Comparison of ENCODE assay signal across 23 mouse cellular contexts in the genomic region with DNA sequence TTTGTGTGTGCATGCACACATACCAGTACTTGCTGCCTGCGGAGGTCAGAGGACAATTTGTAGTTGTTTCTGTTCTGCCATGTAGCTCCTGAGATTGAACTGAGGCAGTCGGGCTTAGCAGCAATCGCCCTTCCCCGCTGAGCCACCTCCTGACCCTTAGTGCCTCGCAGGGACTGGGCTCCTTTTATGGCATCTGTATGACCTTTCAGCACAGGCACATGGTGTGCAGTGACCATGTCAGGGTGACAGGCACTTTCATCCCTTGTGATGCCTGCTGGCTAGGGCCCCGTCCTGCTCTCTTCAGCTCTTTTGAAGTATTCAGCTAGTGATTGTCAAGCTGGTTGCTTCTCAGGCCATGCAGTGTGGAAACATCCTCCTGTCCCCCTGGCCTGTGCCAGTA.
"Had no signal": no experiment of that assay in that cellular context is flagged by ENCODE, and none has a peak within 500 bp of the region (broad histone marks: within the 10 kb centered on the region; RNA-seq: fewer than 3 reads in every experiment).

No protein-coding gene starts in this region.

- H3K9me3 ChIP-seq: limb, embryonic 10.5 days; limb, embryonic 13.5 days; liver, embryonic 12.5 days; liver, embryonic 15.5 days; neural tube, embryonic 12.5 days; neural tube, embryonic 15.5 days had no signal

- H3K4me1 ChIP-seq: liver, embryonic 12.5 days; liver, embryonic 15.5 days had no signal

- H3K4me3 ChIP-seq: layer of hippocampus, adult 2 months; limb, embryonic 10.5 days; limb, embryonic 13.5 days; liver, embryonic 12.5 days; liver, embryonic 15.5 days; neural tube, embryonic 12.5 days; neural tube, embryonic 15.5 days had no signal

- DNase-seq: kidney, postnatal 25 days; layer of hippocampus, adult 9-11 months; liver; lung, adult 2 months; lung, postnatal 14 days; lung, postnatal 4 days; midbrain, embryonic 14.5 days; right cerebral cortex, adult 18-20 months; right cerebral cortex, postnatal 14 days; right cerebral cortex, postnatal 4 days; thymus, adult 2 months; thymus, postnatal 14 days; thymus, postnatal 4 days had no signal

- ATAC-seq: liver, embryonic 12.5 days had no signal

- H3K9ac ChIP-seq: limb, embryonic 13.5 days; liver, embryonic 12.5 days; liver, embryonic 15.5 days; neural tube, embryonic 12.5 days; neural tube, embryonic 15.5 days had no signal

- H3K4me2 ChIP-seq: limb, embryonic 13.5 days; liver, embryonic 12.5 days; liver, embryonic 15.5 days; midbrain, embryonic 11.5 days; neural tube, embryonic 12.5 days; neural tube, embryonic 15.5 days had no signal

- H3K27ac ChIP-seq: kidney, postnatal 0 days; layer of hippocampus, adult 2 months; limb, embryonic 10.5 days; limb, embryonic 13.5 days; liver, embryonic 12.5 days; liver, embryonic 15.5 days; neural tube, embryonic 12.5 days; neural tube, embryonic 15.5 days; stomach, postnatal 0 days had no signal

- H3K27me3 ChIP-seq: limb, embryonic 13.5 days; neural tube, embryonic 12.5 days; neural tube, embryonic 15.5 days had no signal

- H3K36me3 ChIP-seq: liver, embryonic 15.5 days had no signal
